Mouse (Mus musculus): ENCODE results near the gene Pkd1. TPM values are rescaled to one million over a fixed set of nuclear protein-coding genes. Genes with fewer than 3 reads are reported as not detected.

Gene Pkd1
- polyA plus RNA-seq, 1 experiment: 22.3 TPM

DNA sequence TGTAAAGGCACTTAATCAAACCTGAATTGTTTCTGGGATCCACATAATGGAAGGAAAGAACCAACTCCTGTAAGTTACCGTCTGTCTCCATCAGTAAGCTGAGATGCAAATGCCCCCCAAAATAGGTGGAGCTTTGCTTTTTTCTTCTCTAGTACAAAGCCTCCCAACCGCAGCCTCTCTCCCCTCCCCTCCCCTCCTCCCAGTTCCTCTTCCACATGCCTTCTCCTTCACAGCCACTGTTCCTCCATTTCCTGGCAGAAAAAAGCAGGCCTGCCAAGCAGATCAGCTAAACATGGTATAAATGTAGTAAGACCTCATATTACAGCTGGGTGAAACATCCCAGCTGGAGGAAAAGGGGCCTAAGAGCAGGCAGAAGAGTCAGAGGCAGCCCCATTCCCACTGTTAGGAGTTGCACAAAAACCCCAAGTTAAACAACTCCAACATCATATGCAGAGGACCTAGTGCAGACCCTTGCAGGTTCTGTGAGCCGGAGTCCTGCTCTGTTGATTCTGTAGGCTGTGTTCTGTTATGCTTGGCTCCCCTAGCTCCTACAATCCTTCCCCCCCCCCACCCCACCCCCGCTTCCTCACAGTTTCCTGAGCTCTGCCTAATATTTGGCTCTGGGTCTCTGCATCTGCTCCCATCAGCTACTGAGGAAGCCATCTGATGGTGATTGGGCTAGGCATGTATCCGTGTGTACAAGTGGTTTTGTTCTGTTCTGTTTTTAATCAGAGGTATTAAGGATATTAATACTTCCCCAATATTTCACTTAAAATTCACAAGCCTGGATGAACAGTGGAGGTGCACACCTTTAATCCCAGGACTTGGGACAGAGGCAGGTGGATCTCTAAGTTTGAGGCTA is 34.2 kb downstream of the Pkd1 start:
- H3K27ac ChIP-seq (ENCODE audit: insufficient read depth, low read depth, low read length): peak overlapping the region; percentile 93
- TF ChIP-seq CTCF (IDR thresholded peaks at IDR 0.05; ENCODE audit: low read depth, low read length) (no peak), POLR2A (IDR thresholded peaks at IDR 0.05; ENCODE audit: borderline replicate concordance, low read depth, low read length) (no peak)
- H3K4me3 ChIP-seq (ENCODE audit: insufficient read depth, low read length): no peak overlapping the region
- peaks cover 18% of the 10 kb centered on the region for H3K4me1 ChIP-seq (ENCODE audit: control insufficient read depth, insufficient read depth, low read length)

DNA sequence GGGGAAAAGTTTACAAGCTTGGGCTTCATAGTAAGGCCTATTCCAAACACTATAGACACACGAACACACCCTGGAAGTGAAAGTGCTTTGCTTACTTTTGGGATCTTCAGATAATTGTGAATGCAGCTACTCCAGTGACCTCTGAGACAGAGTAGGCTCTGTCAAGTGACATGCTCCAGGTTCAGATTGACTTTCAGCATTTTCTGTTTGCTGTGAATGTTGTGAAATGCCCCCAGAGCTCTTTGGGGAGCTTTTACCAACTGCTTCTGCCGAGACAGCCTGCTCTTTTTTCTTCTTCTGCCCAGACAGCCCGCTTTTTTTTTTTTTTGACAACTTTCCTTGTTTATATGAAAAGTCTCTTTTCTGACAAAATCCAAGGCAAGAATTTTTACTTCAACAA is 34.9 kb downstream of the Pkd1 start:
- no peak overlapping the region for H3K4me3 ChIP-seq (ENCODE audit: insufficient read depth, low read length)
- H3K27ac ChIP-seq (ENCODE audit: insufficient read depth, low read depth, low read length): peak overlapping the region; percentile 93
- H3K4me1 ChIP-seq (ENCODE audit: control insufficient read depth, insufficient read depth, low read length): peaks cover 18% of the 10 kb centered on the region
- no peak for TF ChIP-seq CTCF (IDR thresholded peaks at IDR 0.05; ENCODE audit: low read depth, low read length)
- no peak for TF ChIP-seq POLR2A (IDR thresholded peaks at IDR 0.05; ENCODE audit: borderline replicate concordance, low read depth, low read length)

DNA sequence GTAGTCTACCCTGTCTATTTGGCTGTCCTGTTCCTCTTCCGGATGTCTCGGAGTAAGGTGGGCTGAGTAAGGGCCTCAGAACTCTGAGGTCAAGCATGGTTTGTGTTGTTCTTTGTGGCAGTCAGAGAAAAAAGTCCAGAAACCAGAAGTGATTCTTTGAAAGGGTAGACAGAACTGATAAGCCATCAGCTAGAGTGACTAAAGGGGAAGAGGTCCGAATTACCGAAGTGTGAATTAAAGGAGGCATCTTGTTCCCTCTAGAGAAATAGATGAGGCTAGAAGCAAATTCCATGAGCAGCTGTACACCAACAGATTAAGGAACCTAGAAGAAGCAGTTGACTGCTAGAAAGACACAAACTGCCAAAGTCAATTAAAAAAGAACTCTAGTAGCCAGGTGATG is 36.9 kb downstream of the Pkd1 start:
- TF ChIP-seq POLR2A (IDR thresholded peaks at IDR 0.05; ENCODE audit: borderline replicate concordance, low read depth, low read length) (no peak), CTCF (IDR thresholded peaks at IDR 0.05; ENCODE audit: low read depth, low read length) (no peak)

DNA sequence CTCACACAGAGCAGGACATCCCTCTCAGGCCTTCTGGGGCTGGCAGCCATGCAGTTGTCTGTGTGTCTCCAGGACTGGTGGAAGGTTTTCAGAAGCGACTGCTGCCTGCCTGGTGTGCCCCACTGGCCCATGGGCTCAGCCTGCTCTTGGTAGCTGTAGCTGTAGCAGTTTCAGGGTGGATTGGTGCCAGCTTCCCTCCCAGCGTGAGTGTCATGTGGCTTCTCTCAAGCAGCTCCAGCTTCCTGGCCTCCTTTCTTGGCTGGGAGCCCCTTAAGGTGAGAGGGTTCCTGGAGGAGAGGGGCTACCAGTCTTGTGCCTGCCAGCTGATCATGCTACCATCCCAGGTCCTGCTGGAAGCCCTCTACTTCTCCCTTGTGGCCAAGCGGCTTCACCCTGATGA is 41.3 kb downstream of the Pkd1 start:
- TF ChIP-seq POLR2A (IDR thresholded peaks at IDR 0.05; ENCODE audit: borderline replicate concordance, low read depth, low read length) (no peak), CTCF (IDR thresholded peaks at IDR 0.05; ENCODE audit: low read depth, low read length) (no peak)
- Histone ChIP-seq H3K4me1 (ENCODE audit: control insufficient read depth, insufficient read depth, low read length) (no peaks in the 10 kb centered on the region), H3K4me3 (ENCODE audit: insufficient read depth, low read length) (no peak overlapping the region), H3K27ac (ENCODE audit: insufficient read depth, low read depth, low read length) (no peak overlapping the region)

More for the DNA sequence above, 36.9 kb downstream of the Pkd1 start:
- Histone ChIP-seq H3K27ac (ENCODE audit: insufficient read depth, low read depth, low read length) (no peak overlapping the region), H3K4me3 (ENCODE audit: insufficient read depth, low read length) (no peak overlapping the region), H3K4me1 (ENCODE audit: control insufficient read depth, insufficient read depth, low read length) (peaks cover 18% of the 10 kb centered on the region)

DNA sequence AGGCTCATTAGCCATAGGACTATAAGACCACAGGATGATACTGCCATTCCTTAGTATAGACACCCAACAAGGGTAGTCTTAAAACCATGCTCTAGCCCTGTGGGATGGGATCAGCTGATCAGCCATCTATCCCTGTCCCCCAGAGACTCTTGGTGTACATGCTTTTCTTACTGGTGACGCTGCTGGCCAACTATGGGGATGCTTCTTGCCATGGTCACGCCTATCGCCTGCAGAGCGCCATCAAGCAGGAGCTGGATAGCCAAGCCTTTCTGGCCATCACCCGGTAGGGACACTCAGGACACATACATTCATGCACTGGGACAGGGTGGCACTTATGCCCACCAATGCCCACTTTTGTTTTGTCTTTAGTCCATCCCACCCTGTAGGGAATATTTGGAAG is 42.1 kb downstream of the Pkd1 start:
- no peaks in the 10 kb centered on the region for H3K4me1 ChIP-seq (ENCODE audit: control insufficient read depth, insufficient read depth, low read length)
- no peak for TF ChIP-seq POLR2A (IDR thresholded peaks at IDR 0.05; ENCODE audit: borderline replicate concordance, low read depth, low read length)
- TF ChIP-seq CTCF (IDR thresholded peaks at IDR 0.05; ENCODE audit: low read depth, low read length): no peak
- H3K27ac ChIP-seq (ENCODE audit: insufficient read depth, low read depth, low read length): no peak overlapping the region
- H3K4me3 ChIP-seq (ENCODE audit: insufficient read depth, low read length): no peak overlapping the region

DNA sequence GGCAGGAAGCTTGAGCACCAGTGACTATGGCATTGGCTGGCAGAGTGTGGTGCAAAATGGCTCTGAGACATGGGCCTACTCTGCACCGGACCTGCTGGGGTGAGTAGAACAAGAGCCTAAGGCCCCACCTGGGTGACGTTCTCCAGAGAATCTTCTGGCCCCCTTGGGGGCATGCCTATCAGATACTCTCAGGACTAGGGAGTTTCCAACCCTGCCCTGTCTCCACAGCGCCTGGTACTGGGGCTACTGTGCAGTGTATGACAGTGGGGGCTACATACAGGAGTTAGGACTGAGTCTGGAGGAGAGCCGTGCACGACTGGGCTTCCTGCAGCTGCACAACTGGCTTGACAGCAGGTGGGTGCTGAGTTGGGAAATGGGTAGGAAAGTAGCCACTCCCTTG is 43.6 kb downstream of the Pkd1 start:
- Histone ChIP-seq H3K4me1 (ENCODE audit: control insufficient read depth, insufficient read depth, low read length) (no peaks in the 10 kb centered on the region), H3K27ac (ENCODE audit: insufficient read depth, low read depth, low read length) (no peak overlapping the region)
- no peak for TF ChIP-seq CTCF (IDR thresholded peaks at IDR 0.05; ENCODE audit: low read depth, low read length)
- no peak for TF ChIP-seq POLR2A (IDR thresholded peaks at IDR 0.05; ENCODE audit: borderline replicate concordance, low read depth, low read length)

DNA sequence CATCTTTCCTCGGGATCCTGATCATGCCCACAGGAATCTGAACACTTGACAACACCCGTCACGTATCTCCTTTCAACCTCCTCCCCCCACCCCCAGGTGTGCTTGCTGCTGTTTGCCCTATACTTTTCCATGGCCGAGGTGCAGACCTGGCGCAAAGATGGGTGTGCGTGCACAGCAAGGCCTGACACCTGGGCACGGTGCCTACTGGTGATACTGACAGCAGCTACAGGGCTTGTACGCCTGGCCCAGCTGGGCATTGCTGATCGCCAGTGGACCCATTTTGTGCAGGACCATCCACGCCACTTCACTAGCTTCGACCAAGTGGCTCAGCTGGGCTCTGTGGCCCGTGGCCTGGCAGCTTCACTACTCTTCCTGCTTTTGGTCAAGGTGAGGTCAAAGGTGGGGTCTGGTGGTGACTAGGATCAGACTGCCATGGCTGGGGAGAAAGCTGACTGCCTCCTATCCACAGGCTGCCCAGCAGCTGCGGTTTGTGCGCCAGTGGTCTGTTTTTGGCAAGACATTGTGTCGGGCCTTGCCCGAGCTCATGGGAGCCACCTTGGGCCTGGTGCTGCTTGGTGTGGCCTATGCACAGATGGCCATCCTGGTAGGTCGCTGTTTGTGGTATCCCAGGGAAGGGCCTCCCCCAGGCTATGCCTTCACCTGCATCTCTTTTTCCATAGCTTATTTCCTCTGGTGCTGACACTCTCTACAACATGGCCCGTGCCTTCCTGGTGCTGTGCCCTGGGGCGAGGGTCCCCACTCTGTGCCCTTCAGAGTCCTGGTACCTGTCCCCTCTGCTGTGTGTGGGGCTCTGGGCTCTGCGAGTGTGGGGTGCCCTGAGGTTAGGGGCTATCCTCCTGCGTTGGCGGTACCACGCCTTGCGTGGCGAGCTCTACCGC is 44.6 kb downstream of the Pkd1 start:
- no peaks in the 10 kb centered on the region for H3K4me1 ChIP-seq (ENCODE audit: control insufficient read depth, insufficient read depth, low read length)
- no peak overlapping the region for H3K27ac ChIP-seq (ENCODE audit: insufficient read depth, low read depth, low read length)
- no peak for TF ChIP-seq CTCF (IDR thresholded peaks at IDR 0.05; ENCODE audit: low read depth, low read length)
- TF ChIP-seq POLR2A (IDR thresholded peaks at IDR 0.05; ENCODE audit: borderline replicate concordance, low read depth, low read length): no peak
- H3K4me3 ChIP-seq (ENCODE audit: insufficient read depth, low read length): no peak overlapping the region

More for the DNA sequence above, 43.6 kb downstream of the Pkd1 start:
- H3K4me3 ChIP-seq (ENCODE audit: insufficient read depth, low read length): no peak overlapping the region

DNA sequence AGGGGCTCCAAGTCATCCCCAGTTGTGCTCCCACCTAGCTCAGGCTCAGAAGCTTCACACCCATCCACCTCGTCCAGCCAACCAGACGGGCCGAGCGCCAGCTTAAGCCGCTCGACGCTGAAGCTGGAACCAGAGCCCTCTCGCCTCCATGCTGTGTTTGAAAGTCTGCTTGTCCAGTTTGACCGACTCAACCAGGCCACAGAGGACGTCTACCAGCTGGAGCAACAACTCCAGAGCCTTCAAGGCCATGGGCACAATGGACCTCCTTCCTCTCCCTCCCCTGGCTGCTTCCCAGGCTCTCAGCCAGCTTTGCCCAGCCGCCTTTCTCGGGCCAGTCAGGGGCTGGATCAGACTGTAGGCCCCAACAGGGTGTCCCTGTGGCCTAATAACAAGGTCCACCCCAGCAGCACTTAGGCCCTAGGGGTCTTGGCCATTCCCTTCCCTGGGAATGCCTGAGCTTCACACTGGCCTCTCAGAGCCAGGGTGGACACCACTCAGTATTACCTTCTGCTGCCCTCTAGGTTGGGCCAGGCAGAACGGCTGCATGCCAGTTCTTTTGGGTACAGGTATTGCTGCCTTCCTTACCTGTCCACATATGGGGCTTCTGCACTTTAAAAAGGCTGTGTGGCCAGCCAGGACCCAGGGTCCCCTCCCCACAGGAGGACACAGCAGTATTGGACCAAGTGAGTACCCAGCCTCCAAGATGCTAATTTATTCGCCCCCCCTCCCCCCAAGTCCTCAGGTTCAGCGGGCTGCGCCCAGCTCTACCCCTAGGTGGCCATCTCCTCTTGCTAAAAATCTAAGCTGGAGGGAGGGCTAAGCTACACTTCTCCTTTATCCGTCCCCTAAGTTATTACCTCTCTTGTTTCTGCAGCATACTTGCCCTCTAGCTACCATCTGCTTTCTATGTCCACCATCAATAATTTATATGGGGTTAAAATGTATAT is 45.8 kb downstream of the Pkd1 start:
- Histone ChIP-seq H3K4me3 (ENCODE audit: insufficient read depth, low read length) (no peak overlapping the region), H3K27ac (ENCODE audit: insufficient read depth, low read depth, low read length) (no peak overlapping the region), H3K4me1 (ENCODE audit: control insufficient read depth, insufficient read depth, low read length) (no peaks in the 10 kb centered on the region)
- TF ChIP-seq POLR2A (IDR thresholded peaks at IDR 0.05; ENCODE audit: borderline replicate concordance, low read depth, low read length) (no peak), CTCF (IDR thresholded peaks at IDR 0.05; ENCODE audit: low read depth, low read length) (no peak)

DNA sequence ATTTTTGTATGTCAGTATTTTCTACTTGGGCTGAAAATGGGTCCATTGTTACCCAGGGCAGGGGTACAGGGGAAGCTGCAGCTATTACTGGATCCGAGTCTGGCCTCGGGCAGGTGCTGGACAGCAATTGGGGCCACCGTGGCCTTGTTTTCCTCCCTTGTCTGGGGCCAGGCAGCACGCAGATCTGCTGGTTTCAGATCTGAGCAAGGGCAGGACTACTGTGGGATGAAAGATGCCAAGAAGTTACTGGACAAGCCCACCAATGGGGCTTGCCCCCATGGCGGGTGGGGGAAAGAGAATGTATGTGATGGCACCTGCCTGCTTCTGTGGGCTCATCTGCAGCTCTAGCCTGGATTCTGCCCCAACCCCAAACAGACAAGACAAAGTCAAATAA is 46.4 kb downstream of the Pkd1 start:
- Histone ChIP-seq H3K27ac (ENCODE audit: insufficient read depth, low read depth, low read length) (no peak overlapping the region), H3K4me3 (ENCODE audit: insufficient read depth, low read length) (no peak overlapping the region), H3K4me1 (ENCODE audit: control insufficient read depth, insufficient read depth, low read length) (no peaks in the 10 kb centered on the region)
- TF ChIP-seq POLR2A (IDR thresholded peaks at IDR 0.05; ENCODE audit: borderline replicate concordance, low read depth, low read length): no peak
- no peak for TF ChIP-seq CTCF (IDR thresholded peaks at IDR 0.05; ENCODE audit: low read depth, low read length)
